Mouse (Mus musculus): ENCODE measurements around the gene Try5. TPM values are rescaled to one million over a fixed set of nuclear protein-coding genes. Genes with fewer than 3 reads are reported as not detected.
A peak's percentile ranks its signal among the peaks of the same experiment; 100 is the strongest.
"Not testable (repeated sequence)": the region's sequence is repeated elsewhere in the genome, so short reads cannot be mapped to it uniquely, and the experiment has no call there.

Try5 gene
- total RNA-seq (2021): not detected
- long read RNA-seq, experiment 1: 0 reads
- long read RNA-seq, experiment 2: 0 reads

DNA sequence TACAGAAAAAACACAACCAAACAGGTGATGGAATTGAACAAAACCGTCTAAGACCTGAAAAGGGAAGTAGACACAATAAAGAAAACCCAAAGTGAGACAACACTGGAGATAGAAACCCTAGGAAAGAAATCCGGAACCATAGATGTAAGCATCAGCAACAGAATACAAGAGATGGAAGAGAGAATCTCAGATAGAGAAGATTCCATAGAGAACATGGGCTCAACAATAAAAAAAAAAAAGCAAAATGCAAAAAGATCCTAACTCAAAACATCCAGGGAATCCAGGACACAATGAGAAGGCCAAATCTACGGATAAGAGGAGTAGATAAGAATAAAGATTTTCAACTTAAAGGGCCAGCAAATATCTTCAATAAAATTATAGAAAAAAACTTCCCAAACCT is at the start of gene Try5:
Try5 (minus strand) TSS at position 101 of the 400 bp plus-strand sequence.
- DNase-seq (ENCODE audit: low spot score in 2 of 2): not testable (repeated sequence)

GRCm38 (mm10) chr6:41353932-41354331 is 37.3 kb upstream of the Try5 start, which contains the start of gene Try10:
Gene Try10 (plus strand): TSS chr6:41354105.
- no peak for DNase-seq (ENCODE audit: low spot score in 2 of 2)

DNA sequence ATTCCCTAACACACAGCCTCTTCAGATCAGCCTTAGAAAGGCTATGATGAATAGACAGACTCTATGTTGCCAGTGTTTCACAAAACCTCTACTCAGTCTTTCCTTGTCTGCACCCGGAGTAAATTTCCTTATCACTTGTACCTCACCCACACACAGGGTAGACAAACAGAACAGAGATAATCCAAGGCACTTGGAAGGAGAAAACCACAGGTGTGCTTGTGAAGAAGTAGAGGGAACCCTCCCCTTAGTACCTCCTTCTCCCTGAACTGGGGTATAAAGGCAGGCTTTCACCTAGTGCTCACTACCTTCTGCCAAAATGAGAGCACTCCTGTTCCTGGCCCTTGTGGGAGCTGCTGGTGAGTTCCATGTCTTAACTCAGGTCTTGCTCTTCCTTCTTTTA is 14.7 kb downstream of the Try5 start, which contains the start of gene Try4:
Try4 (plus strand) TSS at position 301 of the 400 bp plus-strand sequence.
- no peak for DNase-seq (ENCODE audit: low spot score in 2 of 2)

GRCm38 (mm10) chr6:41298255-41298654 is 18.4 kb downstream of the Try5 start:
- no peak for DNase-seq (ENCODE audit: low spot score in 2 of 2)

DNA sequence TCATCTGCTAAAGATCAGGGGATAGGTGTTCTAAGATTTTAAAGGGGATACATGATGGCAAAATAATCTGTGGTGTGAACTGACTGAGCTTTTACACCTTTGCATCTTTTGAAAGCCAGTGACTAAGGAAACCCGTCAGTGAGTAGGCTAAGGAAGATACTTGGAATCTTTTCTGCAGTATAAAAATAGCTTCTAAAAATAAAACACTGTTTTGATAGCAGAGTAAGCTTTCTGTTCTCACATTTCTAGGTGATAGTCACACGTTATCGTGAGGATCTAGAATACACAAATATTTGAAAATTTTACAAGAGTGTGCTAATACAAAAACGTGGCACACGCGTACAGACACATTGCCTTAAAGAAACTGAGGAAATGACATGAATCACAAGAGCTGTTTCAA is 50.5 kb downstream of the Try5 start:
- DNase-seq (ENCODE audit: low spot score in 2 of 2): no peak

GRCm38 (mm10) chr6:41262796-41263195 is 53.8 kb downstream of the Try5 start:
- peak in 1 of 2 experiments; percentile 6 for DNase-seq (ENCODE audit: low spot score in 2 of 2)

Other genes with a start within 250 kb of the Try5 start
- gene Try4, start 14.6 kb downstream of the Try5 start, total RNA-seq (2021): not detected
- not detected for gene Try10, start 37.3 kb upstream of the Try5 start, total RNA-seq (2021)
- not detected for gene Prss3, start 60.8 kb upstream of the Try5 start, total RNA-seq (2021)
- not detected for gene Gm5771, start 75.5 kb upstream of the Try5 start, total RNA-seq (2021)
- not detected for gene Gm10334, start 129.3 kb upstream of the Try5 start, total RNA-seq (2021)
- not detected for gene Prss1, start 142.1 kb upstream of the Try5 start, total RNA-seq (2021)
- gene Prss2, start 204.9 kb upstream of the Try5 start, total RNA-seq (2021): not detected

All from layer of hippocampus, postnatal 14 days (tissue).